Mouse (Mus musculus) stomach, embryonic 15.5 days (tissue): ENCODE data around the gene St3gal6. TPM values are rescaled to one million over a fixed set of nuclear protein-coding genes. Genes with fewer than 3 reads are reported as not detected.

Source experiments
- ATAC-seq: fragments of 200-750 bp; cut with Nextera tagmentation; 2 replicates; pipeline ENCODE4 v1.8.0; 2017; ENCODE audit warnings: low read depth, moderate number of reproducible peaks, moderate TSS enrichment; ENCODE audit not compliant: insufficient read depth, low FRiP score
- H3K27ac ChIP-seq: fragments of 300-500 bp; sonication (generic); 2 replicates; pipeline ENCODE4 v1.5.1; 2015; ENCODE audit warnings: mild to moderate bottlenecking, inconsistent platforms
- H3K27me3 ChIP-seq: fragments of 300-500 bp; sonication (generic); replicated peaks from 2 replicates; pipeline ENCODE4 v1.6.1; 2015; ENCODE audit warnings: inconsistent platforms
- H3K36me3 ChIP-seq: fragments of 300-500 bp; sonication (generic); 2 replicates; pipeline ENCODE4 v1.6.1; 2015; ENCODE audit warnings: inconsistent platforms
- H3K4me1 ChIP-seq: fragments of 300-500 bp; sonication (generic); 2 replicates; pipeline ENCODE4 v1.6.1; 2015; ENCODE audit warnings: inconsistent platforms
- H3K4me2 ChIP-seq: fragments of 300-500 bp; sonication (generic); 2 replicates; pipeline ENCODE4 v1.6.1; 2015; ENCODE audit warnings: mild to moderate bottlenecking, inconsistent platforms
- H3K4me3 ChIP-seq: fragments of 300-500 bp; sonication (generic); replicated peaks from 2 replicates; pipeline ENCODE4 v1.5.1; 2015; ENCODE audit warnings: inconsistent platforms
- H3K9ac ChIP-seq: fragments of 300-500 bp; sonication (generic); 2 replicates; pipeline ENCODE4 v1.6.1; 2015; ENCODE audit warnings: inconsistent platforms
- H3K9me3 ChIP-seq: fragments of 300-500 bp; sonication (generic); 2 replicates; pipeline ENCODE4 v1.6.1; 2016; ENCODE audit warnings: inconsistent platforms
- WGBS: fragments of 180-500 bp; shearing (Covaris S2); methylation state at CpG from one replicate; pipeline ENCODE4 v1.1.7; 2015; 5-methylcytosine and 5-hydroxymethylcytosine counted together
- polyA plus RNA-seq: library from polyadenylated mRNA; unstranded; fragments of >200 nt; fragmentation: Nextera tagmentation; extraction: Ambion mirVana; gene quantifications from 2 replicates; pipeline ENCODE4 v1.2.1, GENCODE M21; 2015

Gene St3gal6
- polyA plus RNA-seq, 1 experiment from 2014 or later, result 14.6 TPM

- Histone ChIP-seq H3K36me3 (no peaks in the 10 kb centered on the region), H3K4me1 (peaks cover 16% of the 10 kb centered on the region; the same call in 1 of the 2 replicates), H3K9me3 (no peaks in the 10 kb centered on the region), H3K27me3 (no peaks in the 10 kb centered on the region), H3K4me2 (no peak overlapping the region), H3K9ac (no peak overlapping the region), H3K4me3 (no peak overlapping the region), H3K27ac (peak overlapping the region; percentile 12; the same call in 1 of the 2 replicates)
- WGBS, result 24% methylated on average over 1 of the region's 1 CpGs
- ATAC-seq, result no peak
Observed at GRCm38 (mm10) chr16:58499172-58499584, 24.9 kb downstream of the St3gal6 start.

GRCm38 (mm10) chr16:58497886-58498713 lies 25.9 kb downstream of the St3gal6 start:
- H3K9ac ChIP-seq, result no peak overlapping the region
- WGBS, result 61% methylated on average over 9 of the region's 9 CpGs
- peak overlapping the region; percentile 12; the same call in 1 of the 2 replicates for H3K27ac ChIP-seq
- no peaks in the 10 kb centered on the region for H3K9me3 ChIP-seq
- ATAC-seq, result peak; percentile 88
- H3K4me1 ChIP-seq, result peaks cover 16% of the 10 kb centered on the region; the same call in 1 of the 2 replicates
- no peak overlapping the region for H3K4me3 ChIP-seq
- no peaks in the 10 kb centered on the region for H3K27me3 ChIP-seq
- H3K4me2 ChIP-seq, result no peak overlapping the region
- no peaks in the 10 kb centered on the region for H3K36me3 ChIP-seq

- Histone ChIP-seq H3K9me3 (no peaks in the 10 kb centered on the region), H3K4me1 (peaks cover 8% of the 10 kb centered on the region; the same call in 1 of the 2 replicates), H3K36me3 (no peaks in the 10 kb centered on the region), H3K27me3 (no peaks in the 10 kb centered on the region), H3K4me3 (no peak overlapping the region), H3K4me2 (no peak overlapping the region), H3K27ac (peak overlapping the region; percentile 44; the same call in 1 of the 2 replicates), H3K9ac (no peak overlapping the region)
- no peak for ATAC-seq
Observed at GRCm38 (mm10) chr16:58496791-58497190, 27.3 kb downstream of the St3gal6 start.

GRCm38 (mm10) chr16:58487861-58488260 lies 36.2 kb downstream of the St3gal6 start:
- H3K27ac ChIP-seq, result no peak overlapping the region
- no peaks in the 10 kb centered on the region for H3K36me3 ChIP-seq
- H3K4me1 ChIP-seq, result no peaks in the 10 kb centered on the region
- H3K4me2 ChIP-seq, result no peak overlapping the region
- no peaks in the 10 kb centered on the region for H3K9me3 ChIP-seq
- no peak for ATAC-seq
- WGBS, result 86% methylated on average over 6 of the region's 6 CpGs
- H3K9ac ChIP-seq, result no peak overlapping the region
- no peaks in the 10 kb centered on the region for H3K27me3 ChIP-seq
- H3K4me3 ChIP-seq, result no peak overlapping the region

- H3K9me3 ChIP-seq, result no peaks in the 10 kb centered on the region
- no peak overlapping the region; the same call in 1 of the 2 replicates for H3K27ac ChIP-seq
- H3K4me1 ChIP-seq, result 0 out of 2 replicates have a peak, but pooled peaks cover 7% of the 10 kb centered on the region
- H3K4me2 ChIP-seq, result no peak overlapping the region
- no peak for ATAC-seq
- WGBS, result 48% methylated on average over 3 of the region's 3 CpGs
- H3K36me3 ChIP-seq, result 0 out of 2 replicates have a peak, but pooled peaks cover 9% of the 10 kb centered on the region
- H3K9ac ChIP-seq, result no peak overlapping the region
- no peaks in the 10 kb centered on the region for H3K27me3 ChIP-seq
- no peak overlapping the region for H3K4me3 ChIP-seq
Observed at GRCm38 (mm10) chr16:58482296-58482695, 41.7 kb downstream of the St3gal6 start.

GRCm38 (mm10) chr16:58481906-58482270 lies 42.2 kb downstream of the St3gal6 start:
- Histone ChIP-seq H3K4me3 (no peak overlapping the region), H3K27me3 (no peaks in the 10 kb centered on the region), H3K9ac (no peak overlapping the region), H3K4me1 (0 out of 2 replicates have a peak, but pooled peaks cover 7% of the 10 kb centered on the region), H3K4me2 (no peak overlapping the region), H3K9me3 (no peaks in the 10 kb centered on the region), H3K27ac (peak overlapping the region; percentile 44), H3K36me3 (0 out of 2 replicates have a peak, but pooled peaks cover 9% of the 10 kb centered on the region)
- WGBS, result 70% methylated on average over 5 of the region's 5 CpGs
- ATAC-seq, result no peak

GRCm38 (mm10) chr16:58481219-58481905 lies 42.7 kb downstream of the St3gal6 start:
- H3K4me2 ChIP-seq, result no peak overlapping the region
- H3K27me3 ChIP-seq, result no peaks in the 10 kb centered on the region
- H3K4me1 ChIP-seq, result 0 out of 2 replicates have a peak, but pooled peaks cover 7% of the 10 kb centered on the region
- H3K4me3 ChIP-seq, result no peak overlapping the region
- 0 out of 2 replicates have a peak, but pooled peaks cover 9% of the 10 kb centered on the region for H3K36me3 ChIP-seq
- 0 out of 2 replicates have a peak, but pooled peaks have one; percentile 35 for ATAC-seq
- no peak overlapping the region for H3K9ac ChIP-seq
- peak overlapping the region; percentile 44 for H3K27ac ChIP-seq
- H3K9me3 ChIP-seq, result no peaks in the 10 kb centered on the region
- 64% methylated on average over 9 of the region's 9 CpGs for WGBS

GRCm38 (mm10) chr16:58479898-58480448 lies 44.1 kb downstream of the St3gal6 start:
- Histone ChIP-seq H3K27me3 (no peaks in the 10 kb centered on the region), H3K9me3 (no peaks in the 10 kb centered on the region), H3K4me1 (peaks cover 7% of the 10 kb centered on the region; the same call in 1 of the 2 replicates), H3K27ac (no peak overlapping the region), H3K9ac (no peak overlapping the region), H3K4me2 (no peak overlapping the region), H3K4me3 (no peak overlapping the region), H3K36me3 (0 out of 2 replicates have a peak, but pooled peaks cover 9% of the 10 kb centered on the region)
- no peak for ATAC-seq
- 81% methylated on average over 4 of the region's 4 CpGs for WGBS

GRCm38 (mm10) chr16:58476363-58476762 lies 47.7 kb downstream of the St3gal6 start:
- peak; percentile 25; the same call in 1 of the 2 replicates for ATAC-seq

GRCm38 (mm10) chr16:58475544-58476154 lies 48.4 kb downstream of the St3gal6 start:
- Histone ChIP-seq H3K9ac (no peak overlapping the region), H3K4me2 (no peak overlapping the region), H3K36me3 (peaks cover 14% of the 10 kb centered on the region; the same call in 1 of the 2 replicates), H3K27me3 (no peaks in the 10 kb centered on the region), H3K27ac (0 out of 2 replicates have a peak overlapping the region, but pooled peaks have one; percentile 40), H3K4me1 (no peaks in the 10 kb centered on the region; the same call in 1 of the 2 replicates), H3K4me3 (no peak overlapping the region), H3K9me3 (no peaks in the 10 kb centered on the region)
- 65% methylated on average over 3 of the region's 3 CpGs for WGBS
- peak; percentile 17 for ATAC-seq

More at GRCm38 (mm10) chr16:58476363-58476762, 47.7 kb downstream of the St3gal6 start:
- Histone ChIP-seq H3K4me3 (no peak overlapping the region), H3K4me1 (peaks cover under 1% of the 10 kb centered on the region; the same call in 1 of the 2 replicates), H3K36me3 (peaks cover 14% of the 10 kb centered on the region; the same call in 1 of the 2 replicates), H3K27me3 (no peaks in the 10 kb centered on the region), H3K27ac (peak overlapping the region; percentile 40; the same call in 1 of the 2 replicates), H3K9me3 (no peaks in the 10 kb centered on the region), H3K9ac (no peak overlapping the region), H3K4me2 (no peak overlapping the region)
- 39% methylated on average over 2 of the region's 2 CpGs for WGBS

- Histone ChIP-seq H3K36me3 (peaks cover 14% of the 10 kb centered on the region; the same call in 1 of the 2 replicates), H3K9ac (no peak overlapping the region), H3K27me3 (no peaks in the 10 kb centered on the region), H3K27ac (0 out of 2 replicates have a peak overlapping the region, but pooled peaks have one; percentile 6), H3K4me1 (no peaks in the 10 kb centered on the region; the same call in 1 of the 2 replicates), H3K9me3 (no peaks in the 10 kb centered on the region), H3K4me3 (no peak overlapping the region), H3K4me2 (no peak overlapping the region)
- 73% methylated on average over 3 of the region's 3 CpGs for WGBS
- no peak for ATAC-seq
Observed at GRCm38 (mm10) chr16:58474875-58475274, 49.2 kb downstream of the St3gal6 start.
